Mouse (Mus musculus) adrenal gland, postnatal 0 days (tissue): Measurements from ENCODE around the gene Map1s. TPM values are rescaled to one million over a fixed set of nuclear protein-coding genes. Genes with fewer than 3 reads are reported as not detected.

Source experiments
- microRNA-seq: library from miRNA; unstranded; fragments of <30 nt; microRNA quantifications from one replicate; pipeline ENCODE4, GENCODE M21; 2016; ENCODE audit warnings: borderline replicate concordance; ENCODE audit not compliant: insufficient number of aligned reads
- polyA plus RNA-seq: library from polyadenylated mRNA; unstranded; fragments of >200 nt; fragmentation: Nextera tagmentation; extraction: Ambion mirVana; gene quantifications from 2 replicates; pipeline ENCODE4 v1.2.1, GENCODE M21; 2015

The Map1s gene
- polyA plus RNA-seq = 25.8 and 27.4 TPM in 2 replicates

DNA sequence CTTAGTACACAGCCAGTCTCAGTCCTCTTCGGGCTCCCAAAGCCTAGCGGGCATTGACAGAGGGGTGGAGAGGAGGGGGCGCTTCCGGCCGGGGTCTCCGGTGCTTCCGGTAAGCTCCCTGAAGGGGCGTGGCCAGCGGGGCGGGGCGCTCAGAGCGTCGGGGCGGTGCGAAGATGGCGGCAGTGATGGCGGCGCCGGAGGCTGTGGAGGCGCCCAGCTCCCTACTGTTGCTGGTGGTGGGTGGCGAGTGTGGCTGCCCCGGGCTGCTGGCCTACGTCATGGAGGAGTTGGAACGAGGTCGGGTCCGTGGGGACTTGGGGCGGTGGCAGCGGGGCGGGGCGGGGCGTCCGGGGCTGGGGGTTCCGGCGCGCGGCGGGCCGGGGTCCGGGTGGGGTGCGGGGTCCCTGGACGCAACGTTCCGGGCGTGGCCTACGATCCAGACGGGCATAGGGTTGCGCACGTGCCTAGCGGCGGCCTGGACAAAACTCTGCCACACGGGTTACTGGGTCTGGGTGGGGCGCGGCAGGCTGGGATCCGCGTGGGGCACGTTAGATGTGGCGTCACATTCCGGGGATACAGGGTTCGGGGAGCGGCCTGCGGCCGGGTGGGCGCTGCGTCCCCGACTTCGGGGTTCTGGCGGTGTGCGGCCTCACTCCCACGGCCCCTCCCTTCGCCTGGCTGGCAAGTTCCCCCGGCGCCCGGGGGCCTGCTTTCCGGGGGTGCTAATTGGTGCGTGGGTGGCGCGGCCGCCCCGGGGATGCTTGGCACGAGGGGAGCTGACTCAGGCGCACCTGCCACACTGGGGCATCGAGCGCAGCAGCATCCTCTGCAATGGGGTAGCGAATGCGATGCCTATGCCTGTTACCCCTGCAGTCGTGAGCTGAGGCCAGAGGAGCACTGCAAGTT lies at the start of gene Map1s:
Gene Map1s (plus strand): TSS at position 102 of the 906 bp plus-strand sequence.

DNA sequence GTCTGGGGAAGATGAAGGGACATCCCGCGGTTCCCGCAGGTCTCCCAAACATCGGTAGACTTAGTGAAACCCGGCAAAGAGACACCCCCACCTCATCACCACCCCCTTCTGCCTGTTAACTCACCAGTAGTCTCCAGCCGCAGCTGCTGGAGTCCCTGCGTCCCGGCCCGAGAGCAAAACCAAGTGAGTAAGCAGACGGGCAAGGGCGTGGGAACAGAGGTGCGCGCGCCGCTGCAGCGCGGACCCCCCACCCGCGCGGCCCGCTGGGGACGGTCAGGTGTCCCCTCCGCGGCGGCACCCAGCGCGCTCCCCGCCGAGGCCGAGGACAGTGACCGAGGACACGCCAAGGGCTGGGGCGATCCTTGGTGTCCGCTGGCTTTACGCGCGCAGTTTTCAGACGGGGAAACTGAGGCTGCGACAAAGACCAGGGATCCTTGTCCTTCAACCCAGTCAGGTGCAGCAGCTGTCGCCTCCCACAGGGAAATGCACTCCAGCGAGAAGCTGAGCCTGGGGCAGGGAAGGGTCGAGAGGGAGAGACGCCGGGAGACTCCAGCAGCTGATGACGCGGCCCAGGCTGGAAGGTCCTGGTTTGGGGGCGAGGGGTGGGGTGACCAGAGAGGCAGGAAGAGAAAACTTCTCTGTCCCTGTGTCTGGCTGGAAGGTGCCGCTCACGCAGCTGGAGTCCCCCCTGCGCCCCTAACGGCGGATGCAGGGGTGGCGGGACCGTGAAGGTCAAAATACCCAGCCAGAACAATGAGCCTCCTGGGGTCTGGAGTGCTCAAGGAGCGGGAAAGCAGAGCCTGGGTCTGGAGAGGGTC lies 42.7 kb upstream of the Map1s start, which contains the start of gene Kcnn1:
Gene Kcnn1 (minus strand): TSS at position 435 of the 818 bp plus-strand sequence.

DNA sequence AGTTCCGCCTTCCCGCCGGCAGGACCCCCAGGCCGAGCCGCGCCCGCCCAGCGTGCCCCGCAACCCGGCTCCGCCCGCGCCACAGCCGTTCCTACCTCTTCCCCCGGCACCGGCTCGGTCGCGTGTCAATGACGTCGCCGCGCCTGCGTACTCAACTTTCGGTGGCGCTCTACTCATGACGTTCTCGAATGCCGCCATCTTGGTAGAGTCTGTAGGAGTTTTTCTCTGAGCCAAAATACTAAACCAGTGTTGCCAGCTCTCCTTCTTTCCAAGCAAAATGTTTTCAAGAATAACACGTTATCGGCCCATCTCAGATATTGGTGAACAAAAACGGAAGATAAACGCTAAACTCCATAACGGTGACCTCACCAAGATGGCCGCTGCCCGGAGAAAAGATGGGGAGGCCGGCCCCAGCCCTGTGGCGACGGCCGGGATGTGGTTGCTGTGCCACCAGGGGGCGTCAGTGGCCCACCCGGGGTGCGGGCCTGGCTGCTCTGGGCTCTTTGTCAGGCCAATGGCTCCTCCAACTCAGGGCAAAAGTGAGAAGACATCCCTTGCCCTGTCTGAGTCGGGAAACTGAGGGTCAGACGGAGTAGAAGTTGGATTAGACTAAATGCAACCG lies 32.3 kb upstream of the Map1s start, which contains the start of gene Ccdc124:
Gene Ccdc124 (minus strand): TSS at position 572 of the 622 bp plus-strand sequence.

DNA sequence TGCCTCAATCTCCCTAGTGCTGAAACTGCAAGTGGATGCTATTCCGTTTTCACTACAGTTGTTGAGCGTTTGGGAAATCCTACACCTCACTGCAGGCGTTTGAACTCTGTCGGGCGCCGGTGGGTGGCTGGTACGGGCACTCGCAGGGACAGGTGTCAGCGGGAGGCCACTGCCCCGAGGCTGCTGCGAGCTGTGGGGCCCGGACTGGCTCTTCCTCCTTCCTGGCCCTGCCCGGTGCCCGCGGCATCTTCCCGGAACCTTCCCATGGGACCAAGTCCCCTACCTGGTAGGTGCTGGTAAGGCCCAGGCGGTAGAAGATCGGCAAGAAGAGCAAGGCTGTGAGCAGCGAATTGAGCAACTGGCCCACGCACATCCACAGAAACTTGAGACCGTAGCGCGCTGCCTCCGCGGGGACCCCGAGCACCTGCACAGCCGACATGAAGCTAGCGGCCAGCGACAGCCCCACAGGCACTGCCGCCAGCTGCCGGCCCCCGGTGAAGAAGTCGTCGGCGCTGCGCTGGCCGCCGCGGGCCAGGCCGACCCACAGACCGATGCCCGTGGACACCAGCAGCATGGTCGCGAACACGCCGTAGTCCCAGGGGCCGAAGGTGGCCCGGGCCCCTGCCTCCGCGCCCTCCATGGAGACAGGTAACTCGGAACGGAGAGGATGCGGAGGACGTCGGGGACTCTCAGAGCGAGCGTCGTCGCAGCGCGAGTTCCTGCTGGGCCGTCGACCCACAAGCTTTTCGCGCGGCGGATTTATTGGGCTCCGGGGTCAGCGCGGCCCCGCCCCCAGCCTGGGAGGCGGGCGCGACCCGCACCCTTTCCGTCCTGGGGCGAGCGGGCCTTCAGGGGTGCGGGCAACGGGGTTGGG lies 13.5 kb upstream of the Map1s start, which contains the start of gene Slc5a5:
Gene Slc5a5 (minus strand): TSS at position 736 of the 874 bp plus-strand sequence.

DNA sequence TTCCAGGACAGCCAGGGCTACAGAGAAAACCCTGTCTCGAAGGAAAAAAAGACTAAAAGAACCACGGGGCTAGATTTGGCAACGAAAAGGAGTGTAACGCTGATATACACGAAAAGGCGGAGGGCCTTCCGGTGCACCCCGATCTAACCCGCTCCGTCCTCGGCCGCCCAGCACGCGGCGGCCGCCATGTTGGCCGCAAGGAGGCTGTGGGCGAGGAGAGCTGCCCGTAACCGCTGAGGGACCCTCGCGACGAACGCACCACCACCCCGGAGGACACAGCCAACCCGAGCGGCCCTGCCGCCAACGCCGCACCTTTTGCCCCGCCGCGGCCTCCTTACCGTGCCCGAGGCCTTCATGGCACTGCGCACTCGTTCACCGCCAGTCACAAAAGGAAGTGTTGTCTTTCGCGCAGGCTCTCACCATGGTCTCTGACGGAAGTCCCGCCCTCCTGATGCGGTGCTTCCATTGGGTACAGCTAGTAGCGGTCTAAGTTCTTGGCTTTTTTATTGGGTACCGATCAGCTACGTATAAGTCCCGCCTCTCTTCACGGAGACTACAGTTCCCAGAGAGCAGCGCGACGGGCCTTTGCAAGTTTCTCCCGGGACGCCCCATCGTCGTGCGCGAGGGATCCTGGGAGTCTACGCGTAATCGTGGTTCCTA lies 8.6 kb upstream of the Map1s start, which contains the start of gene Rpl18a:
Gene Rpl18a (minus strand): TSS at position 392 of the 660 bp plus-strand sequence.

Small RNA genes within 50 kb of the gene (microRNA-seq; reads per million reads assigned to microRNA genes)
- 2.5 reads per million for gene Mir1969
- gene Mir7067 = not detected

Other genes with a start within 250 kb of the Map1s start
- 45.9 and 87.4 TPM in 2 replicates for gene Pgpep1, start 245.5 kb upstream of the Map1s start, polyA plus RNA-seq
- gene Lsm4, start 232.7 kb upstream of the Map1s start, polyA plus RNA-seq = 186 and 193 TPM in 2 replicates
- gene Jund, start 207.0 kb upstream of the Map1s start, polyA plus RNA-seq = 136 and 140 TPM in 2 replicates
- gene Iqcn, start 202.5 kb upstream of the Map1s start, polyA plus RNA-seq = 0.04 and 0.05 TPM in 2 replicates
- 0.17 and 0.50 TPM in 2 replicates for gene Gm3336, start 187.4 kb upstream of the Map1s start, polyA plus RNA-seq
- 0.05 and 0.72 TPM in 2 replicates for gene Pde4c, start 182.2 kb upstream of the Map1s start, polyA plus RNA-seq
- gene Rab3a, start 151.3 kb upstream of the Map1s start, polyA plus RNA-seq = 62.7 and 85.6 TPM in 2 replicates
- gene Mpv17l2, start 145.0 kb upstream of the Map1s start, polyA plus RNA-seq = 97.0 and 178 TPM in 2 replicates
- gene Pik3r2, start 129.2 kb upstream of the Map1s start, polyA plus RNA-seq = 28.8 and 38.7 TPM in 2 replicates
- gene Mast3, start 100.9 kb upstream of the Map1s start, polyA plus RNA-seq = 7.7 and 11.8 TPM in 2 replicates
- gene Il12rb1, start 97.5 kb upstream of the Map1s start, polyA plus RNA-seq = 0.18 and 0.20 TPM in 2 replicates
- gene Arrdc2, start 66.2 kb upstream of the Map1s start, polyA plus RNA-seq = 7.9 TPM in 2 replicates
- gene Kcnn1, start 42.7 kb upstream of the Map1s start, polyA plus RNA-seq = 0.49 and 1.3 TPM in 2 replicates
- gene Ccdc124, start 32.0 kb upstream of the Map1s start, polyA plus RNA-seq = 63.0 and 64.4 TPM in 2 replicates
- gene Slc5a5, start 13.2 kb upstream of the Map1s start, polyA plus RNA-seq = 0.40 and 0.96 TPM in 2 replicates
- 5,087 and 7,211 TPM in 2 replicates for gene Rpl18a, start 8.5 kb upstream of the Map1s start, polyA plus RNA-seq